Mouse (Mus musculus): Measurements from ENCODE around the gene Myl3. TPM values are rescaled to one million over a fixed set of nuclear protein-coding genes. Genes with fewer than 3 reads are reported as not detected.

Gene Myl3
- total and polyA plus RNA-seq, 3 experiments: not detected

- no peaks in the 10 kb centered on the region for H3K4me1 ChIP-seq (ENCODE audit: control insufficient read depth in 1 of 2, insufficient read depth in 2 of 2, low read length in 2 of 2)
- peaks cover 4% of the 10 kb centered on the region in 2 experiments for H3K27me3 ChIP-seq (ENCODE audit: control insufficient read depth in 1 of 2, insufficient read depth in 2 of 2, low read length in 2 of 2)
- DNase-seq (ENCODE audit: low read depth, low spot score): no peak
- TF ChIP-seq RCOR1 (IDR thresholded peaks at IDR 0.05; ENCODE audit: low read depth, low read length): no peak
- TF ChIP-seq CTCF (IDR thresholded peaks at IDR 0.05 in 2 of 3, conservative IDR thresholded peaks at IDR 0.05 in 1 of 3; ENCODE audit: control insufficient read depth in 1 of 3, insufficient read depth in 1 of 3, low read depth in 2 of 3, low read length in 3 of 3, poor library complexity in 1 of 3, severe bottlenecking in 1 of 3): no peak
- no peak for TF ChIP-seq BHLHE40 (IDR thresholded peaks at IDR 0.05; ENCODE audit: borderline replicate concordance, low read depth, low read length)
- no peak for TF ChIP-seq ETS1 (IDR thresholded peaks at IDR 0.05; ENCODE audit: low read depth, low read length)
- no peak for TF ChIP-seq NRF1 (IDR thresholded peaks at IDR 0.05; ENCODE audit: insufficient read depth, low read depth, low read length, poor library complexity, severe bottlenecking)
- TF ChIP-seq MYC (IDR thresholded peaks at IDR 0.05; ENCODE audit: low read depth, low read length): no peak
- no peak for TF ChIP-seq CHD2 (IDR thresholded peaks at IDR 0.05; ENCODE audit: low read length)
- no peak for TF ChIP-seq KAT2A (conservative IDR thresholded peaks at IDR 0.05; ENCODE audit: low read depth, low read length)
- TF ChIP-seq GATA1 (IDR thresholded peaks at IDR 0.05; ENCODE audit: low read depth, low read length): no peak
- no peak for TF ChIP-seq UBTF (IDR thresholded peaks at IDR 0.05; ENCODE audit: borderline replicate concordance, insufficient read depth, low read depth, low read length)
- no peak for TF ChIP-seq POLR2AphosphoS5 (IDR thresholded peaks at IDR 0.05; ENCODE audit: borderline replicate concordance, low read depth, low read length)
- no peak for TF ChIP-seq JUND (IDR thresholded peaks at IDR 0.05; ENCODE audit: low read depth, low read length)
- TF ChIP-seq E2F4 (IDR thresholded peaks at IDR 0.05; ENCODE audit: borderline replicate concordance, low read depth, low read length): no peak
- TF ChIP-seq POLR2A (IDR thresholded peaks at IDR 0.05; ENCODE audit: control insufficient read depth in 1 of 2, insufficient read depth in 1 of 2, low read depth in 1 of 2, low read length in 2 of 2, poor library complexity in 1 of 2): no peak
- H3K4me3 ChIP-seq (ENCODE audit: control insufficient read depth in 1 of 2, insufficient read depth in 1 of 2, low read depth in 2 of 2, low read length in 2 of 2): no peak within 1 kb of the TSS
- no peak within 1 kb of the TSS for H3K27ac ChIP-seq (ENCODE audit: control insufficient read depth, low read depth, low read length)
- no peaks in the 10 kb centered on the region for H3K9me3 ChIP-seq (replicated peaks; ENCODE audit: insufficient read depth, low read length)
- no peak within 1 kb of the TSS for H3K9ac ChIP-seq (ENCODE audit: control insufficient read depth, low read depth, low read length, poor library complexity, severe bottlenecking)
- H3K79me2 ChIP-seq (ENCODE audit: control insufficient read depth, insufficient read depth, low read length, poor library complexity): no peaks in the 10 kb centered on the region
- H3K36me3 ChIP-seq (ENCODE audit: control insufficient read depth in 1 of 2, insufficient read depth in 2 of 2, low read length in 2 of 2): no peaks in the 10 kb centered on the region
These were observed 5.3 kb downstream of the Myl3 start, which contains the start of gene Pth1r for GRCm38 (mm10) chr9:110746961-110747360. Gene Pth1r (minus strand): TSS chr9:110747145.

- no peak for DNase-seq (ENCODE audit: low read depth, low spot score)
- H3K9me3 ChIP-seq (replicated peaks; ENCODE audit: insufficient read depth, low read length): no peaks in the 10 kb centered on the region
- no peaks in the 10 kb centered on the region for H3K4me1 ChIP-seq (ENCODE audit: control insufficient read depth in 1 of 2, insufficient read depth in 2 of 2, low read length in 2 of 2)
- no peak overlapping the region for H3K27ac ChIP-seq (ENCODE audit: control insufficient read depth, low read depth, low read length)
- no peak overlapping the region for H3K4me3 ChIP-seq (ENCODE audit: control insufficient read depth in 1 of 2, insufficient read depth in 1 of 2, low read depth in 2 of 2, low read length in 2 of 2)
- no peaks in the 10 kb centered on the region for H3K79me2 ChIP-seq (ENCODE audit: control insufficient read depth, insufficient read depth, low read length, poor library complexity)
- TF ChIP-seq MEF2A (IDR thresholded peaks at IDR 0.05; ENCODE audit: extremely low read depth, insufficient replicate concordance, low read depth, low read length, poor library complexity, severe bottlenecking): no peak
- no peak for TF ChIP-seq USF1 (IDR thresholded peaks at IDR 0.05; ENCODE audit: low read depth, low read length)
- no peak for TF ChIP-seq ZKSCAN1 (IDR thresholded peaks at IDR 0.05; ENCODE audit: low read depth, low read length)
- no peak for TF ChIP-seq TCF12 (IDR thresholded peaks at IDR 0.05; ENCODE audit: low read depth, low read length)
- TF ChIP-seq ELF1 (IDR thresholded peaks at IDR 0.05; ENCODE audit: low read depth, low read length): no peak
- TF ChIP-seq GATA1 (IDR thresholded peaks at IDR 0.05; ENCODE audit: low read depth, low read length): no peak
- TF ChIP-seq SIN3A (IDR thresholded peaks at IDR 0.05; ENCODE audit: low read length): no peak
- no peak for TF ChIP-seq KAT2A (conservative IDR thresholded peaks at IDR 0.05; ENCODE audit: low read depth, low read length)
- TF ChIP-seq MXI1 (IDR thresholded peaks at IDR 0.05; ENCODE audit: low read depth, low read length): no peak
- TF ChIP-seq SMC3 (IDR thresholded peaks at IDR 0.05; ENCODE audit: low read depth, low read length): no peak
- TF ChIP-seq GABPA (IDR thresholded peaks at IDR 0.05; ENCODE audit: low read depth, low read length): no peak
- no peak for TF ChIP-seq MAX (IDR thresholded peaks at IDR 0.05; ENCODE audit: low read length)
- no peak for TF ChIP-seq CHD1 (IDR thresholded peaks at IDR 0.05; ENCODE audit: low read depth, low read length)
- TF ChIP-seq TAL1 (IDR thresholded peaks at IDR 0.05; ENCODE audit: low read length): no peak
- H3K9ac ChIP-seq (ENCODE audit: control insufficient read depth, low read depth, low read length, poor library complexity, severe bottlenecking): no peak overlapping the region
- no peaks in the 10 kb centered on the region for H3K36me3 ChIP-seq (ENCODE audit: control insufficient read depth in 1 of 2, insufficient read depth in 2 of 2, low read length in 2 of 2)
- H3K27me3 ChIP-seq (ENCODE audit: control insufficient read depth in 1 of 2, insufficient read depth in 2 of 2, low read length in 2 of 2): peaks cover 4% of the 10 kb centered on the region in 2 experiments
These were observed 6.8 kb downstream of the Myl3 start for GRCm38 (mm10) chr9:110748451-110748850.
